Mouse (Mus musculus) ES-E14 (cell line): ENCODE results near the gene Ceacam19. TPM values are rescaled to one million over a fixed set of nuclear protein-coding genes. Genes with fewer than 3 reads are reported as not detected.
A peak's percentile ranks its signal among the peaks of the same experiment; 100 is the strongest.

Source experiments
- DNase-seq: peaks from one replicate; pipeline ENCODE4 v3.0.0-alpha.2; 2013; ENCODE audit warnings: low read depth, low spot score
- H3K27ac ChIP-seq: 2 replicates; pipeline ENCODE4 v1.5.1; 2012; ENCODE audit warnings: low read depth, mild to moderate bottlenecking, low read length, moderate library complexity, mixed read lengths; ENCODE audit not compliant: poor library complexity, insufficient read depth, severe bottlenecking
- H3K36me3 ChIP-seq: 2 replicates; pipeline ENCODE4 v1.6.1; 2012; ENCODE audit warnings: mild to moderate bottlenecking, low read length, moderate library complexity, mixed read lengths; ENCODE audit not compliant: control insufficient read depth, poor library complexity, insufficient read depth, severe bottlenecking
- H3K4me1 ChIP-seq, 2 experiments: fragments of 150-350 bp in 1 of 2; sonication (generic) in 1 of 2; 2 replicates each; pipeline ENCODE4 v1.6.1; 2012; ENCODE audit warnings: low read length in 2 of 2, mild to moderate bottlenecking in 1 of 2, mixed read lengths in 1 of 2; ENCODE audit not compliant: control insufficient read depth in 2 of 2, insufficient read depth in 2 of 2, poor library complexity in 1 of 2
- H3K4me3 ChIP-seq, 2 experiments: fragments of 150-350 bp in 1 of 2; sonication (generic) in 1 of 2; 2 replicates each; pipeline ENCODE4 v1.5.1; 2012; ENCODE audit warnings: low read length in 2 of 2, low read depth in 1 of 2, mild to moderate bottlenecking in 1 of 2, mixed read lengths in 1 of 2; ENCODE audit not compliant: insufficient read depth in 1 of 2, poor library complexity in 1 of 2, severe bottlenecking in 1 of 2
- H3K9ac ChIP-seq: 2 replicates; pipeline ENCODE4 v1.6.1; 2012; ENCODE audit warnings: low read depth, mild to moderate bottlenecking, low read length, mixed read lengths; ENCODE audit not compliant: poor library complexity, insufficient read depth, severe bottlenecking
- H3K9me3 ChIP-seq: fragments of 150-350 bp; sonication (generic); 2 replicates; pipeline ENCODE4 v1.6.1; 2012; ENCODE audit warnings: low read depth, mild to moderate bottlenecking, low read length; ENCODE audit not compliant: control insufficient read depth, insufficient read depth
- CHD2 ChIP-seq: IDR thresholded peaks from 2 replicates; pipeline ENCODE4 v1.6.1; 2014; ENCODE audit warnings: mild to moderate bottlenecking, low read depth, low read length, inconsistent platforms
- HCFC1 ChIP-seq: IDR thresholded peaks from 2 replicates; pipeline ENCODE4 v1.6.1; 2012; ENCODE audit warnings: low read length, inconsistent platforms, borderline replicate concordance; ENCODE audit not compliant: insufficient read depth
- MAFK ChIP-seq: IDR thresholded peaks from 2 replicates; pipeline ENCODE4 v1.6.1; 2014; ENCODE audit warnings: mild to moderate bottlenecking, low read depth, low read length, inconsistent platforms; ENCODE audit not compliant: insufficient read depth
- ZC3H11A ChIP-seq: IDR thresholded peaks from 2 replicates; pipeline ENCODE4 v1.6.1; 2012; ENCODE audit warnings: low read depth, mild to moderate bottlenecking, inconsistent platforms, low read length, borderline replicate concordance
- ZNF384 ChIP-seq: IDR thresholded peaks from 2 replicates; pipeline ENCODE4 v1.6.1; 2012; ENCODE audit warnings: low read depth, low read length, inconsistent platforms
- in situ Hi-C, 2 experiments: fragments of 600-800 bp; cut with MboI; formaldehyde crosslinking; loops; one replicate each; pipeline ENCODE4 v1.15.1; 2025; ENCODE audit warnings: low sequenced_read_pairs in 2 of 2, inconsistent platforms in 1 of 2; ENCODE audit not compliant: unreplicated experiment in 2 of 2
- total RNA-seq: library from RNA; depleted of rRNA; stranded (reverse); fragments of 300-350 nt; gene quantifications from 2 replicates; pipeline ENCODE4 v1.2.3, GENCODE M21; 2012

Ceacam19 gene
- total RNA-seq, 1 experiment: 0.94 TPM

DNA sequence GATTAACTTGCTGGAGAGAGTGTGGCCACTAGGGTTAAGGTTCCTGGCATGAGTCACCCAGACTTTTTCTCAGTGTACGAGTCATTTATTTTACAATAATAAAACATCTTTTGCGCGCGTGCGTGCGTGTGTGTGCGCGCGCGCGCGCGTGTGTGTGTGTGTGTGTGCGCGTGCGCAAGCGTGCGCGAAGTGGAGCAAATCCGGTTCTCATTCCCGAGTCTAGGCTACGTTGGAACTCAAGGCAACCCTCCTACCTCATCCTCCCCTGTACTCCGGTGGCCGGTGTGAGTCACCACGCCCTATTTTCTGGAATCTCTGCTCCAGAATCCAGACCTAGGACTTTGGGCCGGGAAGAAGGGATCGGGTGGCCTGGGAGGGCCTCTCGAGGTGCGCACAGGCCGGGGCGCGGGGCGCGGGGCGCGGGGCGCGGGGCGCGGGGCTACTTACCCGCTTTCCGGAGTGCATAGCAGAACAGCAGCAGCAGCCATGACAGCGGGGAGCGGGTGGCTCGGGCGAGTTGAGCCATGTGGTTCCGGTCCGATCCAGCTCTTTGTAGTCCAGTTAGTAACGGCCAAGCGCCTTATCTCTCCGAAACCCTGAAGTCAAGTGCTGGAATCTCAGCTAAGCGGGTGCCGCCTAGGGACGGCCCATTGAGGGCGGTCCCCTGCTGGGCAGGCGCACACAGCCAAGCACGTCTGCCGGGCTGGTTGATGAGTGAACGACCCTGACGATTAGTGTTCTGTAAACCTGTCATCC lies 32.9 kb upstream of the Ceacam19 start, which contains the start of gene Pvr:
Gene Pvr, minus strand, starts transcription at position 655 of the 756 bp plus-strand sequence.
- in situ Hi-C loops: no loop called here

DNA sequence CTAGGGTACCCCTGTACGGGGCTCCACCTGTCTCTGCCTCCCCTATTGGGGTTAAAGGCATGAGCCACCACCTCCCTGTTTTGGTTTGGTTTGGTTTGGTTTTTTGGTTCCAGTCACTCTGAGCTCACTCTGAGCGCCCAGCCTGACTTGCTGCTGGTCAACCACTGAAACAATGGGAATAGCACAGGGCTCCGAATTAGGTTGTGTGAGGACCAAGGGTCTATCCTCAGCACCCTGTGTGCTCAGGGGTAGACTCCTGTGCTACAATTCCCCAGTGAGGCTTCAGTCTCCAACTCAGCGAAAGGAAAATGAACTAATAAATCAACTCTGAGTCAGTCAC lies 32.4 kb upstream of the Ceacam19 start:
- DNase-seq: no peak
- Histone ChIP-seq H3K4me3 (peak overlapping the region; percentile 62 to 72), H3K9ac (peak overlapping the region; percentile 77), H3K4me1 (peaks cover 0 to 11% of the 10 kb centered on the region in 2 experiments; a peak in 2 of 4 replicates), H3K36me3 (peaks cover 20% of the 10 kb centered on the region), H3K27ac (peak overlapping the region; percentile 31; the same call in 1 of the 2 replicates), H3K9me3 (no peaks in the 10 kb centered on the region)
- in situ Hi-C loops: no loop called here
- TF ChIP-seq ZC3H11A (no peak), MAFK (no peak), HCFC1 (no peak), ZNF384 (no peak), CHD2 (no peak)

More for the DNA sequence above, 32.9 kb upstream of the Ceacam19 start, which contains the start of gene Pvr:
- TF ChIP-seq MAFK (no peak), HCFC1 (peak; percentile 42; the same call in 1 of the 2 replicates)
- peaks cover 0 to 11% of the 10 kb centered on the region in 2 experiments; a peak in 2 of 4 replicates for H3K4me1 ChIP-seq
- no peaks in the 10 kb centered on the region for H3K9me3 ChIP-seq
- peak within 1 kb of the TSS; percentile 77 for H3K9ac ChIP-seq
- peaks cover 18% of the 10 kb centered on the region for H3K36me3 ChIP-seq
- DNase-seq: peak; percentile 64
- H3K4me3 ChIP-seq: peak within 1 kb of the TSS; percentile 62 to 72
- H3K27ac ChIP-seq: peak within 1 kb of the TSS; percentile 63

DNA sequence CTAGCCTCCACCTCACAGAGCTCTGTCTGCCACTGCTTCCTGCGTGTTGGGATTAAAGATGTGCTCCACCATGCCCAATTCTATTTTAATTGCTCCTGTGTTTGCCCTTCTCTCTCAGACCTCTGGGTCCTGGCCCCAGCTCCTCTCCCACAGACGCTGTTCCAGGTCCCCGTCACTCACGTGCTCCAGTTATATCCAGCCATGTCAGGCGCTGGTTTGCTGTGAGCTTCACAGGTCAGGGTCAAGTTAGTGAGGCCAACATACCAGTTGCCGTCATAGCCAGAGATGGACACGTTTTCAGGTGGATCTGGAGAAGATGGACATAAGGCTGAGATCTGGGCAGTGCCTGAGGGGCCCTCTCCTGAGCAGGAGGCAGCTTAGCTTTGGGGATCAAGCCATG lies 26.8 kb upstream of the Ceacam19 start:
- Histone ChIP-seq H3K9ac (no peak overlapping the region), H3K36me3 (peaks cover 31% of the 10 kb centered on the region), H3K4me1 (0 out of 4 replicates have a peak, but pooled peaks cover 2% of the 10 kb centered on the region in 2 experiments), H3K9me3 (no peaks in the 10 kb centered on the region), H3K27ac (no peak overlapping the region), H3K4me3 (no peak overlapping the region)
- in situ Hi-C loops: loop anchor here in 1 of 2 experiments (10.0 kb wide), 1 partner anchor 50 kb away; the partner anchor contains the start of gene Ceacam20
- DNase-seq: no peak
- TF ChIP-seq ZNF384 (no peak), ZC3H11A (no peak), MAFK (no peak), CHD2 (no peak), HCFC1 (no peak)

DNA sequence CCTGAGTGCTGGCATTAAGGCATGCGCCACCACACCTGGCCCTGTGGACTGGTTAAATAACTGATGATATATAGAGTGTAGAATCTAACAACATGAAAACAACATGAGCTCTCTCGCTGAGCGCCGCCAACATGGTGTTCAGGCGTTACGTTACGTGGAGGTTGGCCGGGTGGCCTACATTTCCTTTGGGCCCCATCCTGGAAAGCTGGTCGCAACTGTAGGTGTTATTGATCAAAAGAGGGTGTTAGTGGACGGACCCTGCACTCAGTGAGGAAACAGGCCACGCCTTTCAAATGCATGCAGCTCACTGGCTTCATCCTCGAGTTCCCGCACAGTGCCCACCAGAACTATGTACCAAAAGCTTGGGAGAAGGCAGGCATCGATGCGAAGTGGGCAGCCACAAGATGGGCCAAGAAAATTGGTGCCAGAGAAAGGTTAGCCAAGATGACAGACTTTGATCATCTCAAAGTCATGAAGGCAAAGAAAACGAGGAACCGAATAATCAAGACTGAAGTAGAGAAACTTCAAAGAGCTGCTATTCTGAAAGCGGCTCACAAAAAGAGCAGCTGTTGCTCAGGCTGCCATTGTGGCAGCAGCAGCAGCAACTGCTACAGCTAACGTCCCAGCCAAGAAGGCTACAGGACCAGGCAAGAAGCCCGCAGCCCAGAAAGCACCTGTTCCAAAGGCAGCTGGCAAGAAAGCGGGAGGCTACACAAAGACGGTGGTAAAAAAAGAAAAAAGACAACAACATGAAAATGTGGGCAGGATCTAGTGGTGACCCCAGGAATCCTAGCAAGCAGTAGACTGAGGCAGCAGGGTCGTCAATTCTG lies 24.1 kb upstream of the Ceacam19 start:
- Histone ChIP-seq H3K36me3 (peaks cover 36% of the 10 kb centered on the region), H3K9me3 (no peaks in the 10 kb centered on the region), H3K9ac (no peak overlapping the region), H3K4me1 (0 out of 4 replicates have a peak, but pooled peaks cover 2% of the 10 kb centered on the region in 2 experiments), H3K27ac (no peak overlapping the region), H3K4me3 (no peak overlapping the region)
- TF ChIP-seq HCFC1: no peak
- TF ChIP-seq CHD2: no peak
- no peak for TF ChIP-seq ZC3H11A
- no peak for TF ChIP-seq ZNF384
- no peak for TF ChIP-seq MAFK
- no peak for DNase-seq
- in situ Hi-C loops: loop anchor here in 1 of 2 experiments (10.0 kb wide), 1 partner anchor 53 kb away; the partner anchor contains the start of gene Ceacam20
